ENCODE assay signal across 21 mouse cellular contexts in genomic region chr16:32008529-32009293, GRCm38 (mm10). TPM values are rescaled to one million over a fixed set of nuclear protein-coding genes. Genes with fewer than 3 reads are reported as not detected.
DNase-seq lines count a peak whose midpoint lies in the region; ATAC-seq and TF ChIP-seq lines count a peak whose summit lies in the region.
"Had no signal": no experiment of that assay in that cellular context is flagged by ENCODE, and none has a peak within 500 bp of the region (broad histone marks: within the 10 kb centered on the region; RNA-seq: fewer than 3 reads in every experiment).

No protein-coding gene starts in this region.

- 0 out of 2 replicates have a peak, but pooled peaks have one; percentile 3 for ATAC-seq in intestine, embryonic 15.5 days
- ATAC-seq in intestine, embryonic 16.5 days: no peak
- ATAC-seq in liver, embryonic 12.5 days: peak; percentile 37; the same call in 1 of the 2 replicates
- ATAC-seq in liver, embryonic 16.5 days (ENCODE audit: low read depth): peak; percentile 66
- ATAC-seq in inflammation-experienced regulatory T-cells, adult 6 months: no peak
- ATAC-seq: forebrain, embryonic 14.5 days had no signal

- H3K9me3 ChIP-seq in intestine, embryonic 15.5 days: no peaks in the 10 kb centered on the region
- H3K9me3 ChIP-seq in intestine, embryonic 16.5 days (ENCODE audit: control insufficient read depth, low read length): no peaks in the 10 kb centered on the region
- H3K9me3 ChIP-seq in liver, embryonic 12.5 days (replicated peaks): no peaks in the 10 kb centered on the region
- H3K9me3 ChIP-seq in liver, embryonic 16.5 days (replicated peaks; ENCODE audit: control insufficient read depth, low read length): no peaks in the 10 kb centered on the region
- H3K9me3 ChIP-seq: embryonic facial prominence, embryonic 15.5 days; heart, embryonic 10.5 days; hindbrain, embryonic 10.5 days; limb, embryonic 12.5 days had no signal

- H3K27ac ChIP-seq in intestine, embryonic 15.5 days: no peak overlapping the region
- no peak overlapping the region for H3K27ac ChIP-seq in intestine, embryonic 16.5 days (ENCODE audit: low read length)
- H3K27ac ChIP-seq in liver, adult 2 months (replicated peaks; ENCODE audit: insufficient read depth, low read depth, low read length): 0 out of 2 replicates have a peak overlapping the region, but pooled peaks have one; percentile 7
- peak overlapping the region; percentile 53 for H3K27ac ChIP-seq in liver, embryonic 12.5 days
- peak overlapping the region; percentile 66 for H3K27ac ChIP-seq in liver, embryonic 16.5 days (ENCODE audit: low read length)
- H3K27ac ChIP-seq: embryonic facial prominence, embryonic 15.5 days; gastrocnemius, adult 2 months; hindbrain, embryonic 10.5 days; limb, embryonic 12.5 days had no signal

- 0 out of 2 replicates have a peak, but pooled peaks cover 2% of the 10 kb centered on the region for H3K4me1 ChIP-seq in intestine, embryonic 15.5 days (replicated peaks)
- 0 out of 2 replicates have a peak, but pooled peaks cover 4% of the 10 kb centered on the region for H3K4me1 ChIP-seq in intestine, embryonic 16.5 days (ENCODE audit: control insufficient read depth, insufficient read depth, low read length)
- H3K4me1 ChIP-seq in liver, adult 2 months (ENCODE audit: control insufficient read depth, insufficient read depth, low read length): peaks cover 14% of the 10 kb centered on the region
- peaks cover 4% of the 10 kb centered on the region for H3K4me1 ChIP-seq in liver, embryonic 12.5 days
- peaks cover 3% of the 10 kb centered on the region for H3K4me1 ChIP-seq in liver, embryonic 16.5 days (ENCODE audit: control insufficient read depth, low read depth, low read length)
- H3K4me1 ChIP-seq: limb, embryonic 12.5 days had no signal

- H3K4me2 ChIP-seq in intestine, embryonic 15.5 days (replicated peaks): no peak overlapping the region
- no peak overlapping the region for H3K4me2 ChIP-seq in intestine, embryonic 16.5 days (ENCODE audit: low read depth, low read length)
- H3K4me2 ChIP-seq in liver, embryonic 12.5 days: peak overlapping the region; percentile 28; the same call in 1 of the 2 replicates
- peak overlapping the region; percentile 24 for H3K4me2 ChIP-seq in liver, embryonic 16.5 days (ENCODE audit: low read depth, low read length)
- H3K4me2 ChIP-seq: embryonic facial prominence, embryonic 15.5 days; limb, embryonic 12.5 days; lung, embryonic 14.5 days; midbrain, embryonic 11.5 days had no signal

- H3K4me3 ChIP-seq in intestine, embryonic 15.5 days (replicated peaks): no peak overlapping the region
- H3K4me3 ChIP-seq in intestine, embryonic 16.5 days (ENCODE audit: low read length): no peak overlapping the region
- H3K4me3 ChIP-seq in liver, adult 2 months (ENCODE audit: insufficient read depth, low read depth, low read length): no peak overlapping the region
- no peak overlapping the region for H3K4me3 ChIP-seq in liver, embryonic 12.5 days
- H3K4me3 ChIP-seq in liver, embryonic 16.5 days (ENCODE audit: low read depth, low read length): no peak overlapping the region
- H3K4me3 ChIP-seq: embryonic facial prominence, embryonic 15.5 days; gastrocnemius, adult 2 months; heart, embryonic 10.5 days; hindbrain, embryonic 10.5 days; limb, embryonic 12.5 days had no signal

- no peak for TF ChIP-seq CTCF in liver, adult 2 months (IDR thresholded peaks at IDR 0.05; ENCODE audit: low read depth, low read length)

- 49% methylated on average over 10 of the region's 10 CpGs for WGBS in intestine, embryonic 15.5 days
- 50% methylated on average over 10 of the region's 10 CpGs for WGBS in intestine, embryonic 16.5 days
- 23% methylated on average over 10 of the region's 10 CpGs for WGBS in liver, adult 2 months
- 63% methylated on average over 10 of the region's 10 CpGs for WGBS in liver, embryonic 12.5 days (ENCODE audit: insufficient replicate concordance)
- WGBS in liver, embryonic 16.5 days (ENCODE audit: insufficient replicate concordance): 53% methylated on average over 10 of the region's 10 CpGs

- H3K79me2 ChIP-seq in liver, adult 2 months (ENCODE audit: control insufficient read depth, insufficient read depth, low read length): no peaks in the 10 kb centered on the region

- DNase-seq in liver, adult 2 months (ENCODE audit: extremely low read depth, low read depth, low spot score): peak; percentile 33
- no peak for DNase-seq in liver
- DNase-seq: adrenal gland, postnatal 25 days; cerebellum, adult 9-10 months; gastrocnemius, adult 2 months; kidney, postnatal 36 days; layer of hippocampus, postnatal 36 days; right cerebral cortex, postnatal 4 days; thymus, postnatal 14 days had no signal

- no peak for TF ChIP-seq POLR2A in liver, adult 2 months (IDR thresholded peaks at IDR 0.05; ENCODE audit: extremely low read depth, insufficient read depth, low read length)

- no peak overlapping the region for H3K9ac ChIP-seq in intestine, embryonic 15.5 days
- H3K9ac ChIP-seq in intestine, embryonic 16.5 days (ENCODE audit: low read depth, low read length): no peak overlapping the region
- no peak overlapping the region for H3K9ac ChIP-seq in liver, adult 2 months (ENCODE audit: low read depth, low read length)
- H3K9ac ChIP-seq in liver, embryonic 12.5 days: no peak overlapping the region
- H3K9ac ChIP-seq in liver, embryonic 16.5 days (ENCODE audit: low read depth, low read length): no peak overlapping the region
- H3K9ac ChIP-seq: embryonic facial prominence, embryonic 15.5 days; limb, embryonic 12.5 days; lung, embryonic 14.5 days had no signal

- H3K27me3 ChIP-seq in intestine, embryonic 15.5 days (replicated peaks): no peaks in the 10 kb centered on the region
- no peaks in the 10 kb centered on the region for H3K27me3 ChIP-seq in intestine, embryonic 16.5 days (replicated peaks; ENCODE audit: control insufficient read depth, insufficient read depth, low read length)
- H3K27me3 ChIP-seq in liver, adult 2 months (ENCODE audit: control insufficient read depth, insufficient read depth, low read length): no peaks in the 10 kb centered on the region
- no peaks in the 10 kb centered on the region for H3K27me3 ChIP-seq in liver, embryonic 12.5 days (replicated peaks)
- H3K27me3 ChIP-seq in liver, embryonic 16.5 days (ENCODE audit: control insufficient read depth, insufficient read depth, low read depth, low read length): no peaks in the 10 kb centered on the region
- H3K27me3 ChIP-seq: embryonic facial prominence, embryonic 15.5 days; limb, embryonic 12.5 days had no signal

- no peaks in the 10 kb centered on the region for H3K36me3 ChIP-seq in intestine, embryonic 15.5 days
- no peaks in the 10 kb centered on the region for H3K36me3 ChIP-seq in intestine, embryonic 16.5 days (ENCODE audit: control insufficient read depth, insufficient read depth, low read length)
- no peaks in the 10 kb centered on the region for H3K36me3 ChIP-seq in liver, adult 2 months (ENCODE audit: control insufficient read depth, insufficient read depth, low read length)
- H3K36me3 ChIP-seq in liver, embryonic 12.5 days: peaks cover 3% of the 10 kb centered on the region; the same call in 1 of the 2 replicates
- H3K36me3 ChIP-seq in liver, embryonic 16.5 days (ENCODE audit: control insufficient read depth, insufficient read depth): no peaks in the 10 kb centered on the region
- H3K36me3 ChIP-seq: embryonic facial prominence, embryonic 15.5 days had no signal

RNA-seq across cellular contexts. Expression of gene Senp5, which starts 5.6 kb away (rescaled TPM):
- 10.6 TPM in 2 replicates for polyA plus RNA-seq in intestine, embryonic 15.5 days (2015; fragmentation: Nextera tagmentation; extraction: Ambion mirVana)
- polyA plus RNA-seq in intestine, embryonic 16.5 days (2015; fragmentation: Nextera tagmentation; extraction: Ambion mirVana): 9.1 and 9.8 TPM in 2 replicates
- total RNA-seq in liver, adult 2 months (2014; rRNA removed): 10.8 and 12.8 TPM in 2 replicates
- polyA plus RNA-seq in liver, adult 2 months (2012; rRNA removed): 3.6 and 3.7 TPM in 2 replicates
- 12.2 and 12.7 TPM in 2 replicates for polyA plus RNA-seq in liver, embryonic 12.5 days (2016; fragmentation: Nextera tagmentation; extraction: Ambion mirVana)
- 4.9 and 5.4 TPM in 2 replicates for polyA plus RNA-seq in liver, embryonic 16.5 days (2015; fragmentation: Nextera tagmentation; extraction: Ambion mirVana)
- 10 to 100 TPM; 11.1 to 12.7 (median 12.3) TPM for polyA plus RNA-seq in inflammation-experienced regulatory T-cells, adult 6 months (2017; shearing (Covaris generic))

Comparison
In these comparisons a context has a peak if more than half of its experiments do, and no peak if none do; other contexts are left out.
1. ATAC-seq: peak in intestine, embryonic 15.5 days (single experiment), liver, embryonic 12.5 days (single experiment) and liver, embryonic 16.5 days (single experiment); none in intestine, embryonic 16.5 days (single experiment) and inflammation-experienced regulatory T-cells, adult 6 months (single experiment).
2. H3K27ac ChIP-seq: peak in liver, adult 2 months (single experiment), liver, embryonic 12.5 days (single experiment) and liver, embryonic 16.5 days (single experiment); none in intestine, embryonic 15.5 days (single experiment) and intestine, embryonic 16.5 days (single experiment).
3. H3K4me2 ChIP-seq: peak in liver, embryonic 12.5 days (single experiment) and liver, embryonic 16.5 days (single experiment); none in intestine, embryonic 15.5 days (single experiment) and intestine, embryonic 16.5 days (single experiment).